Mouse (Mus musculus) MEL (cell line): ENCODE data around the gene Pla1a. TPM values are rescaled to one million over a fixed set of nuclear protein-coding genes. Genes with fewer than 3 reads are reported as not detected.

Experiments
- DNase-seq: peaks from one replicate; pipeline ENCODE4 v3.0.0; 2011; ENCODE audit warnings: low read depth, low spot score
- H3K27ac ChIP-seq: 2 replicates; pipeline ENCODE4 v1.5.1; 2012; ENCODE audit warnings: low read depth, mild to moderate bottlenecking, control low read depth, low read length, moderate library complexity; ENCODE audit not compliant: control insufficient read depth
- H3K27me3 ChIP-seq, 2 experiments: fragments of 150-350 bp in 1 of 2; sonication (generic) in 1 of 2; 2 replicates each; pipeline ENCODE4 v1.6.1; 2012; ENCODE audit warnings: low read length in 2 of 2, mild to moderate bottlenecking in 2 of 2, improper control_type of control experiment in 1 of 2, moderate library complexity in 1 of 2; ENCODE audit not compliant: insufficient read depth in 2 of 2, control insufficient read depth in 1 of 2
- H3K36me3 ChIP-seq, 2 experiments: 2 replicates each; pipeline ENCODE4 v1.6.1; 2012 to 2014; ENCODE audit warnings: low read length in 2 of 2, improper control_type of control experiment in 1 of 2, inconsistent platforms in 1 of 2, mild to moderate bottlenecking in 1 of 2; ENCODE audit not compliant: insufficient read depth in 2 of 2, control insufficient read depth in 1 of 2
- H3K4me1 ChIP-seq, 2 experiments: fragments of 150-350 bp in 1 of 2; sonication (generic) in 1 of 2; 2 replicates each; pipeline ENCODE4 v1.6.1; 2012; ENCODE audit warnings: low read length in 2 of 2, improper control_type of control experiment in 1 of 2, mild to moderate bottlenecking in 1 of 2; ENCODE audit not compliant: insufficient read depth in 2 of 2, control insufficient read depth in 1 of 2
- H3K4me3 ChIP-seq, 2 experiments: fragments of 150-350 bp in 1 of 2; sonication (generic) in 1 of 2; 2 replicates each; pipeline ENCODE4 v1.5.1; 2012; ENCODE audit warnings: low read depth in 2 of 2, low read length in 2 of 2, mild to moderate bottlenecking in 2 of 2, moderate library complexity in 2 of 2, control low read depth in 1 of 2, improper control_type of control experiment in 1 of 2; ENCODE audit not compliant: control insufficient read depth in 1 of 2, insufficient read depth in 1 of 2
- H3K79me2 ChIP-seq: 2 replicates; pipeline ENCODE4 v1.6.1; 2012; ENCODE audit warnings: mild to moderate bottlenecking, low read length, moderate library complexity; ENCODE audit not compliant: control insufficient read depth, poor library complexity, insufficient read depth
- H3K9ac ChIP-seq: 2 replicates; pipeline ENCODE4 v1.6.1; 2012; ENCODE audit warnings: low read depth, mild to moderate bottlenecking, control low read depth, low read length, moderate library complexity; ENCODE audit not compliant: control insufficient read depth, poor library complexity, severe bottlenecking
- H3K9me3 ChIP-seq: fragments of 150-350 bp; sonication (generic); replicated peaks from 2 replicates; pipeline ENCODE4 v1.6.1; 2012; ENCODE audit warnings: mild to moderate bottlenecking, low read length, improper control_type of control experiment, moderate library complexity; ENCODE audit not compliant: insufficient read depth
- CHD1 ChIP-seq: IDR thresholded peaks from 2 replicates; pipeline ENCODE4 v1.6.1; 2012; ENCODE audit warnings: low read depth, mild to moderate bottlenecking, inconsistent platforms, low read length, improper control_type of control experiment
- CHD2 ChIP-seq: IDR thresholded peaks from 2 replicates; pipeline ENCODE4 v1.6.1; 2011; ENCODE audit warnings: low read length, improper control_type of control experiment
- CTCF ChIP-seq, 3 experiments: IDR thresholded peaks in 2 of 3; conservative IDR thresholded peaks in 1 of 3; 2 replicates each; pipeline ENCODE4 v1.5.1; 2011 to 2012; ENCODE audit warnings: low read length in 3 of 3, low read depth in 2 of 3, mild to moderate bottlenecking in 2 of 3, improper control_type of control experiment in 1 of 3, inconsistent platforms in 1 of 3, mixed read lengths in 1 of 3, moderate library complexity in 1 of 3; ENCODE audit not compliant: control insufficient read depth in 1 of 3, insufficient read depth in 1 of 3, poor library complexity in 1 of 3, severe bottlenecking in 1 of 3
- E2F4 ChIP-seq: IDR thresholded peaks from 2 replicates; pipeline ENCODE4 v1.6.1; 2011; ENCODE audit warnings: low read depth, low read length, improper control_type of control experiment, borderline replicate concordance
- ETS1 ChIP-seq: IDR thresholded peaks from 2 replicates; pipeline ENCODE4 v1.6.1; 2012; ENCODE audit warnings: low read depth, mild to moderate bottlenecking, inconsistent platforms, low read length, improper control_type of control experiment, moderate library complexity
- GABPA ChIP-seq: IDR thresholded peaks from 2 replicates; pipeline ENCODE4 v1.6.1; 2012; ENCODE audit warnings: low read depth, mild to moderate bottlenecking, inconsistent platforms, low read length, improper control_type of control experiment, moderate library complexity
- GATA1 ChIP-seq: IDR thresholded peaks from 2 replicates; pipeline ENCODE4 v1.6.1; 2011; ENCODE audit warnings: low read depth, low read length, improper control_type of control experiment
- HCFC1 ChIP-seq: IDR thresholded peaks from 2 replicates; pipeline ENCODE4 v1.6.1; 2012; ENCODE audit warnings: low read depth, mild to moderate bottlenecking, inconsistent platforms, low read length, improper control_type of control experiment, moderate library complexity
- JUND ChIP-seq: IDR thresholded peaks from 2 replicates; pipeline ENCODE4 v1.6.1; 2011; ENCODE audit warnings: low read depth, mild to moderate bottlenecking, improper control_type of control experiment, low read length
- KAT2A ChIP-seq: conservative IDR thresholded peaks from 2 replicates; pipeline ENCODE4 v1.6.1; 2012; ENCODE audit warnings: low read depth, low read length, improper control_type of control experiment, inconsistent platforms
- MAFK ChIP-seq: IDR thresholded peaks from 2 replicates; pipeline ENCODE4 v1.6.1; 2011; ENCODE audit warnings: low read depth, mild to moderate bottlenecking, low read length, improper control_type of control experiment, borderline replicate concordance
- MAX ChIP-seq: IDR thresholded peaks from 2 replicates; pipeline ENCODE4 v1.6.1; 2011; ENCODE audit warnings: low read length, improper control_type of control experiment
- MEF2A ChIP-seq: IDR thresholded peaks from 2 replicates; pipeline ENCODE4 v1.6.1; 2014; ENCODE audit warnings: low read depth, mild to moderate bottlenecking, inconsistent platforms, low read length, improper control_type of control experiment; ENCODE audit not compliant: poor library complexity, insufficient replicate concordance, severe bottlenecking; ENCODE audit errors: extremely low read depth
- MXI1 ChIP-seq: IDR thresholded peaks from 2 replicates; pipeline ENCODE4 v1.6.1; 2011; ENCODE audit warnings: mild to moderate bottlenecking, low read depth, low read length, improper control_type of control experiment
- MYB ChIP-seq: IDR thresholded peaks from 2 replicates; pipeline ENCODE4 v1.6.1; 2011; ENCODE audit warnings: mild to moderate bottlenecking, low read depth, low read length, improper control_type of control experiment
- MYC ChIP-seq: IDR thresholded peaks from 2 replicates; pipeline ENCODE4 v1.6.1; 2011; ENCODE audit warnings: low read depth, mild to moderate bottlenecking, low read length, improper control_type of control experiment, moderate library complexity
- NELFE ChIP-seq: IDR thresholded peaks from 2 replicates; pipeline ENCODE4 v1.6.1; 2011; ENCODE audit warnings: low read depth, low read length, improper control_type of control experiment
- POLR2A ChIP-seq, 2 experiments: IDR thresholded peaks; 2 replicates each; pipeline ENCODE4 v1.6.1; 2011 to 2012; ENCODE audit warnings: low read length in 2 of 2, mild to moderate bottlenecking in 2 of 2, control low read depth in 1 of 2, improper control_type of control experiment in 1 of 2, low read depth in 1 of 2, moderate library complexity in 1 of 2; ENCODE audit not compliant: control insufficient read depth in 1 of 2, insufficient read depth in 1 of 2, poor library complexity in 1 of 2
- POLR2AphosphoS2 ChIP-seq: IDR thresholded peaks from 2 replicates; pipeline ENCODE4 v1.6.1; 2011; ENCODE audit warnings: low read length, improper control_type of control experiment
- POLR2AphosphoS5 ChIP-seq: IDR thresholded peaks from 2 replicates; pipeline ENCODE4 v1.6.1; 2012; ENCODE audit warnings: low read depth, borderline replicate concordance, mild to moderate bottlenecking, inconsistent platforms, low read length, moderate library complexity, mixed read lengths
- TAL1 ChIP-seq: IDR thresholded peaks from 2 replicates; pipeline ENCODE4 v1.6.1; 2012; ENCODE audit warnings: mild to moderate bottlenecking, inconsistent platforms, low read length, moderate library complexity, mixed read lengths
- TBP ChIP-seq: IDR thresholded peaks from 2 replicates; pipeline ENCODE4 v1.8.0; 2011; ENCODE audit warnings: low read depth, low read length, improper control_type of control experiment
- TCF12 ChIP-seq: IDR thresholded peaks from 2 replicates; pipeline ENCODE4 v1.6.1; 2014; ENCODE audit warnings: low read depth, mild to moderate bottlenecking, inconsistent platforms, low read length, improper control_type of control experiment, moderate library complexity
- UBTF ChIP-seq: IDR thresholded peaks from 2 replicates; pipeline ENCODE4 v1.6.1; 2012; ENCODE audit warnings: low read depth, mild to moderate bottlenecking, inconsistent platforms, low read length, improper control_type of control experiment, moderate library complexity, borderline replicate concordance; ENCODE audit not compliant: insufficient read depth
- USF1 ChIP-seq: IDR thresholded peaks from 2 replicates; pipeline ENCODE4 v1.6.1; 2014; ENCODE audit warnings: low read depth, mild to moderate bottlenecking, inconsistent platforms, low read length, improper control_type of control experiment, moderate library complexity
- USF2 ChIP-seq, 2 experiments: IDR thresholded peaks; 2 replicates each; pipeline ENCODE4 v1.6.1; 2011 to 2012; ENCODE audit warnings: improper control_type of control experiment in 2 of 2, low read length in 2 of 2, borderline replicate concordance in 1 of 2, inconsistent platforms in 1 of 2, low read depth in 1 of 2, mild to moderate bottlenecking in 1 of 2; ENCODE audit not compliant: insufficient read depth in 1 of 2
- ZKSCAN1 ChIP-seq: IDR thresholded peaks from 2 replicates; pipeline ENCODE4 v1.6.1; 2012; ENCODE audit warnings: low read depth, mild to moderate bottlenecking, inconsistent platforms, low read length, improper control_type of control experiment, moderate library complexity
- ZMIZ1 ChIP-seq: IDR thresholded peaks from 2 replicates; pipeline ENCODE4 v1.6.1; 2012; ENCODE audit warnings: low read depth, mild to moderate bottlenecking, inconsistent platforms, low read length, improper control_type of control experiment, moderate library complexity
- ZNF384 ChIP-seq: IDR thresholded peaks from 2 replicates; pipeline ENCODE4 v1.6.1; 2012; ENCODE audit warnings: low read depth, mild to moderate bottlenecking, inconsistent platforms, low read length, improper control_type of control experiment
- polyA plus RNA-seq, 2 experiments: library from polyadenylated mRNA; stranded (reverse) in 1 of 2; unstranded in 1 of 2; fragments of >175 nt in 1 of 2; fragments of >200 nt in 1 of 2; gene quantifications; 2 replicates each; pipeline versions ENCODE4 v1.2.1 to v1.2.4; 2012; ENCODE audit warnings: low replicate concordance in 2 of 2, low read depth in 1 of 2; ENCODE audit not compliant: insufficient read length in 2 of 2, insufficient read depth in 1 of 2, missing spikeins in 1 of 2
- total RNA-seq: library from RNA; depleted of rRNA; stranded (reverse); fragments of 300-350 nt; gene quantifications from 2 replicates; pipeline ENCODE4 v1.2.3, GENCODE M21; 2012

The Pla1a gene
- total and polyA plus RNA-seq, 3 experiments = 0.04 TPM; not detected in 2

- Histone ChIP-seq H3K4me1 (peaks cover 11 to 34% of the 10 kb centered on the region in 2 experiments), H3K9ac (peak overlapping the region; percentile 65), H3K4me3 (peak overlapping the region; percentile 66 to 75), H3K9me3 (no peaks in the 10 kb centered on the region), H3K79me2 (no peaks in the 10 kb centered on the region; the same call in 1 of the 2 replicates), H3K27me3 (no peaks in the 10 kb centered on the region), H3K36me3 (peaks cover 0 to 39% of the 10 kb centered on the region in 2 experiments; a peak in 2 of 4 replicates), H3K27ac (peak overlapping the region; percentile 49)
- TF ChIP-seq GABPA (0 out of 2 replicates have a peak, but pooled peaks have one; percentile 34), MAFK (no peak), CHD1 (no peak), POLR2AphosphoS2 (no peak), USF1 (peak; percentile 86), HCFC1 (no peak; the same call in 1 of the 2 replicates), JUND (no peak), MYC (0 out of 2 replicates have a peak, but pooled peaks have one; percentile 28), CHD2 (no peak), TBP (0 out of 2 replicates have a peak, but pooled peaks have one; percentile 12), MEF2A (no peak), TCF12 (no peak), UBTF (no peak), MYB (no peak), ZKSCAN1 (no peak), POLR2AphosphoS5 (no peak), POLR2A (IDR thresholded peaks at IDR 0.05; ENCODE audit: control insufficient read depth in 1 of 2, insufficient read depth in 1 of 2, low read depth in 1 of 2, low read length in 2 of 2, poor library complexity in 1 of 2) (peak in 1 of 2 experiments; percentile 48; a peak in 1 of 4 replicates), ZMIZ1 (no peak; the same call in 1 of the 2 replicates), E2F4 (no peak), GATA1 (no peak), CTCF (IDR thresholded peaks at IDR 0.05 in 2 of 3, conservative IDR thresholded peaks at IDR 0.05 in 1 of 3; ENCODE audit: control insufficient read depth in 1 of 3, insufficient read depth in 1 of 3, low read depth in 2 of 3, low read length in 3 of 3, poor library complexity in 1 of 3, severe bottlenecking in 1 of 3) (no peak), KAT2A (no peak), MAX (0 out of 2 replicates have a peak, but pooled peaks have one; percentile 22), ZNF384 (no peak), USF2 (IDR thresholded peaks at IDR 0.05; ENCODE audit: borderline replicate concordance in 1 of 2, insufficient read depth in 1 of 2, low read depth in 1 of 2, low read length in 2 of 2) (peak in 1 of 2 experiments; percentile 53; a peak in 1 of 4 replicates), TAL1 (no peak), ETS1 (0 out of 2 replicates have a peak, but pooled peaks have one; percentile 16), NELFE (peak; percentile 53), MXI1 (no peak; the same call in 1 of the 2 replicates)
- peak; percentile 76 for DNase-seq
Observed at GRCm38 (mm10) chr16:38476312-38477240, 43.6 kb upstream of the Pla1a start.
